Mouse (Mus musculus): Measurements from ENCODE around the gene Slc8b1. TPM values are rescaled to one million over a fixed set of nuclear protein-coding genes. Genes with fewer than 3 reads are reported as not detected.

The Slc8b1 gene
- polyA plus RNA-seq, 1 experiment from 2014 or later, result 1.9 TPM

GRCm38 (mm10) chr5:120527296-120527964 lies 16.5 kb downstream of the Slc8b1 start:
- 91% methylated on average over 16 of the region's 20 CpGs for WGBS
- H3K36me3 ChIP-seq (ENCODE audit: control insufficient read depth, insufficient read depth), result no peaks in the 10 kb centered on the region
- H3K27ac ChIP-seq (ENCODE audit: low read length), result no peak overlapping the region
- H3K9ac ChIP-seq (replicated peaks; ENCODE audit: low read depth, low read length), result no peak overlapping the region
- no peaks in the 10 kb centered on the region for H3K9me3 ChIP-seq (ENCODE audit: control insufficient read depth, low read length)
- no peak overlapping the region for H3K4me3 ChIP-seq (replicated peaks; ENCODE audit: low read length)
- no peaks in the 10 kb centered on the region for H3K4me1 ChIP-seq (replicated peaks; ENCODE audit: control insufficient read depth, insufficient read depth, low read length)
- H3K27me3 ChIP-seq (replicated peaks; ENCODE audit: control insufficient read depth, insufficient read depth, low read length), result no peaks in the 10 kb centered on the region
- no peak for ATAC-seq
- H3K4me2 ChIP-seq (ENCODE audit: low read length), result no peak overlapping the region

DNA sequence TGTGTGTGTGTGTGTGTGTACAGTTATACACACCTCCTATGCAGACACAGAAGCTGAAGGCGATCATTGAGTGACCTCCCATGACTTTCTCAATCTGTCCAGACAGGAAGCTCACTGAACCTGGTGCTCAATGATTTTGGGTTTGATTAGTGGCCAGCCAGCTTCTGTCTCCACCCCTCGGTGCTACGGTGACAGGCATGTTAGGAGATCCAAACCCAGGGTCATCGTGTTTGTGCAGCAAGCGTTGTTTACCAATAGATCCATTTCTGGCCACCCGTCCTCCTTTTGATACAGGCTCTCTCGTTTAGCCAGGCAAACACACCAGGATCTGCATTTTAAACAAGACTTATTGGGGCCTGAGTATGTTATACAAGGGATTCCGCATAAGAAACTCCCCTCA lies 20.7 kb downstream of the Slc8b1 start:
- no peaks in the 10 kb centered on the region for H3K27me3 ChIP-seq (replicated peaks; ENCODE audit: control insufficient read depth, insufficient read depth, low read length)
- H3K27ac ChIP-seq (ENCODE audit: low read length), result no peak overlapping the region
- H3K36me3 ChIP-seq (ENCODE audit: control insufficient read depth, insufficient read depth), result no peaks in the 10 kb centered on the region
- no peaks in the 10 kb centered on the region for H3K9me3 ChIP-seq (ENCODE audit: control insufficient read depth, low read length)
- WGBS, result 84% methylated on average over 8 of the region's 8 CpGs
- ATAC-seq, result no peak
- H3K4me1 ChIP-seq (replicated peaks; ENCODE audit: control insufficient read depth, insufficient read depth, low read length), result peaks cover 26% of the 10 kb centered on the region
- H3K4me3 ChIP-seq (replicated peaks; ENCODE audit: low read length), result no peak overlapping the region
- H3K9ac ChIP-seq (replicated peaks; ENCODE audit: low read depth, low read length), result no peak overlapping the region
- no peak overlapping the region for H3K4me2 ChIP-seq (ENCODE audit: low read length)

- H3K27ac ChIP-seq (ENCODE audit: low read length), result peak overlapping the region; percentile 66
- peak; percentile 52 for ATAC-seq
- no peak overlapping the region for H3K4me2 ChIP-seq (ENCODE audit: low read length)
- H3K9me3 ChIP-seq (ENCODE audit: control insufficient read depth, low read length), result no peaks in the 10 kb centered on the region
- peaks cover 26% of the 10 kb centered on the region for H3K4me1 ChIP-seq (replicated peaks; ENCODE audit: control insufficient read depth, insufficient read depth, low read length)
- no peaks in the 10 kb centered on the region for H3K36me3 ChIP-seq (ENCODE audit: control insufficient read depth, insufficient read depth)
- no peaks in the 10 kb centered on the region for H3K27me3 ChIP-seq (replicated peaks; ENCODE audit: control insufficient read depth, insufficient read depth, low read length)
- H3K4me3 ChIP-seq (replicated peaks; ENCODE audit: low read length), result no peak overlapping the region
- 37% methylated on average over 15 of the region's 15 CpGs for WGBS
- H3K9ac ChIP-seq (replicated peaks; ENCODE audit: low read depth, low read length), result 0 out of 2 replicates have a peak overlapping the region, but pooled peaks have one; percentile 19
These were observed 23.2 kb downstream of the Slc8b1 start for GRCm38 (mm10) chr5:120534071-120534685.

GRCm38 (mm10) chr5:120534686-120535075 lies 23.7 kb downstream of the Slc8b1 start:
- Histone ChIP-seq H3K27me3 (replicated peaks; ENCODE audit: control insufficient read depth, insufficient read depth, low read length) (no peaks in the 10 kb centered on the region), H3K9me3 (ENCODE audit: control insufficient read depth, low read length) (no peaks in the 10 kb centered on the region), H3K36me3 (ENCODE audit: control insufficient read depth, insufficient read depth) (no peaks in the 10 kb centered on the region), H3K27ac (ENCODE audit: low read length) (peak overlapping the region; percentile 66), H3K4me2 (ENCODE audit: low read length) (no peak overlapping the region), H3K9ac (replicated peaks; ENCODE audit: low read depth, low read length) (0 out of 2 replicates have a peak overlapping the region, but pooled peaks have one; percentile 19), H3K4me3 (replicated peaks; ENCODE audit: low read length) (no peak overlapping the region), H3K4me1 (replicated peaks; ENCODE audit: control insufficient read depth, insufficient read depth, low read length) (peaks cover 26% of the 10 kb centered on the region)
- 53% methylated on average over 2 of the region's 2 CpGs for WGBS
- ATAC-seq, result peak; percentile 55; the same call in 1 of the 2 replicates

DNA sequence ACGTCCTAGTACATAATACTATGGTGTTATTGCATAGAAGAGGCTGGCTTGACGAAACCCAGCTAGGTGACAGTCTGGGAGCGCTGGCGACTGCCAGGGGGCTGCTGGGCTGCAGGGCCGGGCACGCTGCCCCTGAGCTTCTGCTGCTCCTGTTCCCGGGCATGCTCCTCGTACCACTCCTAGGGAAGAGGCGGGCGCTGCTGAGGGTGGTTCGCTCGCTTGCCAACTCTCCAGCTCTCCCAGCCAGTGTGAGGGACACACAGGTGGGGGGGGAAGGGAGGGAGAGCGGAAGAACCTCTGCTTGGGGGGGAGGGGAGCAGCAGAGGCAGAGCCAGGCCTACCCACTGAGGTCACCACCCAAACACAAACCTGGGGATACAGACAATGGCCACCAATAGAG lies 25.1 kb downstream of the Slc8b1 start:
- Histone ChIP-seq H3K27ac (ENCODE audit: low read length) (peak overlapping the region; percentile 3; the same call in 1 of the 2 replicates), H3K9ac (replicated peaks; ENCODE audit: low read depth, low read length) (0 out of 2 replicates have a peak overlapping the region, but pooled peaks have one; percentile 17), H3K27me3 (replicated peaks; ENCODE audit: control insufficient read depth, insufficient read depth, low read length) (no peaks in the 10 kb centered on the region), H3K36me3 (ENCODE audit: control insufficient read depth, insufficient read depth) (no peaks in the 10 kb centered on the region), H3K4me1 (replicated peaks; ENCODE audit: control insufficient read depth, insufficient read depth, low read length) (peaks cover 26% of the 10 kb centered on the region), H3K4me3 (replicated peaks; ENCODE audit: low read length) (no peak overlapping the region), H3K9me3 (ENCODE audit: control insufficient read depth, low read length) (no peaks in the 10 kb centered on the region), H3K4me2 (ENCODE audit: low read length) (no peak overlapping the region)
- 40% methylated on average over 13 of the region's 13 CpGs for WGBS
- peak; percentile 43; the same call in 1 of the 2 replicates for ATAC-seq

DNA sequence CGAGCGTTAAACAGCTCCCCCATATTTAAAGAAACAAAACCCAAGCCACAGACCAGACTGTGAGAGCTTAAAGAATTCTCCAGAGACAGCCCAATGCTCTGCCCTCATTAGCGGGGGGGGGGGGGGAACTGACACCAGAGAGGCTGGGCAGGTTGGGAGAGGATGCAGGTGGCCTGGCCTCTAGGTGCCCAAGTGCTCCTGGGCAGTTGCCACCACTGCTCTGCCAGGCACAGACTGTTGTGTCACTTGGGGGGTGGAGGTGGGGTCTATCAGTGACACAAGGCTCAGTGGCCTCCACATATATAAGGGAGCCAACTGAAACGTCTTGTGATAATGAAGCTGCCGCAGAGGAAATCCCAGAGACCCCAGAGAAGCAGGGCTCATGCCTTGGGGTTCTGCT lies 25.7 kb downstream of the Slc8b1 start:
- H3K4me3 ChIP-seq (replicated peaks; ENCODE audit: low read length), result no peak overlapping the region
- H3K9me3 ChIP-seq (ENCODE audit: control insufficient read depth, low read length), result no peaks in the 10 kb centered on the region
- H3K36me3 ChIP-seq (ENCODE audit: control insufficient read depth, insufficient read depth), result no peaks in the 10 kb centered on the region
- WGBS, result 63% methylated on average over 4 of the region's 5 CpGs
- H3K4me1 ChIP-seq (replicated peaks; ENCODE audit: control insufficient read depth, insufficient read depth, low read length), result peaks cover 26% of the 10 kb centered on the region
- no peaks in the 10 kb centered on the region for H3K27me3 ChIP-seq (replicated peaks; ENCODE audit: control insufficient read depth, insufficient read depth, low read length)
- no peak overlapping the region for H3K27ac ChIP-seq (ENCODE audit: low read length)
- no peak for ATAC-seq
- no peak overlapping the region for H3K9ac ChIP-seq (replicated peaks; ENCODE audit: low read depth, low read length)
- no peak overlapping the region for H3K4me2 ChIP-seq (ENCODE audit: low read length)

GRCm38 (mm10) chr5:120548236-120548850 lies 37.4 kb downstream of the Slc8b1 start:
- H3K9ac ChIP-seq (replicated peaks; ENCODE audit: low read depth, low read length), result no peak overlapping the region
- H3K4me3 ChIP-seq (replicated peaks; ENCODE audit: low read length), result no peak overlapping the region
- no peaks in the 10 kb centered on the region for H3K27me3 ChIP-seq (replicated peaks; ENCODE audit: control insufficient read depth, insufficient read depth, low read length)
- no peak overlapping the region for H3K27ac ChIP-seq (ENCODE audit: low read length)
- H3K4me2 ChIP-seq (ENCODE audit: low read length), result no peak overlapping the region
- H3K36me3 ChIP-seq (ENCODE audit: control insufficient read depth, insufficient read depth), result peaks cover 7% of the 10 kb centered on the region
- 82% methylated on average over 11 of the region's 11 CpGs for WGBS
- no peaks in the 10 kb centered on the region for H3K4me1 ChIP-seq (replicated peaks; ENCODE audit: control insufficient read depth, insufficient read depth, low read length)
- ATAC-seq, result no peak
- H3K9me3 ChIP-seq (ENCODE audit: control insufficient read depth, low read length), result no peaks in the 10 kb centered on the region

DNA sequence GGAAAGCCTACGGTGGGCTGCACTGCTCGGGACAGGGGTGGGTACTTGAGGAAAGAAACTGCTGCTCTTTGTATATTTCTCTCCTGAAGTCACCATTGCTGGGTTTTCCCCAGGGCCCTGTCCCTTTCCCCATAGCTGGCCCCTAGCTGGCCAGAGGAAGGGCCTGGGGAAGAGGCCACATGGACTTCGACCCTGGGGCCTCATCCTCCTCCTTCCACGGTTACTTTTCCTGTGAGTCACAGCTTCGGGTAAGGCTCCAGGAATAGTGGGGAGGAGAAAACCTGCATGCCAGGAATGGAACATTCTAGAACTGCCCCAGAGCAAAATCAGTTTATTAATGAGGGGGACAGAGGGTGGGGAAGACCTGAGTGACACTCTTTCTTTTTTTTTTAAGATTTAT lies 39.2 kb downstream of the Slc8b1 start:
- peaks cover 8% of the 10 kb centered on the region; the same call in 1 of the 2 replicates for H3K36me3 ChIP-seq (ENCODE audit: control insufficient read depth, insufficient read depth)
- no peak for ATAC-seq
- H3K9ac ChIP-seq (replicated peaks; ENCODE audit: low read depth, low read length), result no peak overlapping the region
- H3K4me2 ChIP-seq (ENCODE audit: low read length), result no peak overlapping the region
- H3K4me3 ChIP-seq (replicated peaks; ENCODE audit: low read length), result no peak overlapping the region
- 93% methylated on average over 5 of the region's 5 CpGs for WGBS
- H3K4me1 ChIP-seq (replicated peaks; ENCODE audit: control insufficient read depth, insufficient read depth, low read length), result no peaks in the 10 kb centered on the region
- no peak overlapping the region for H3K27ac ChIP-seq (ENCODE audit: low read length)
- H3K9me3 ChIP-seq (ENCODE audit: control insufficient read depth, low read length), result no peaks in the 10 kb centered on the region
- H3K27me3 ChIP-seq (replicated peaks; ENCODE audit: control insufficient read depth, insufficient read depth, low read length), result no peaks in the 10 kb centered on the region

- Histone ChIP-seq H3K4me2 (ENCODE audit: low read length) (no peak overlapping the region), H3K4me1 (replicated peaks; ENCODE audit: control insufficient read depth, insufficient read depth, low read length) (no peaks in the 10 kb centered on the region), H3K9ac (replicated peaks; ENCODE audit: low read depth, low read length) (no peak overlapping the region), H3K27ac (ENCODE audit: low read length) (no peak overlapping the region), H3K36me3 (ENCODE audit: control insufficient read depth, insufficient read depth) (peaks cover 8% of the 10 kb centered on the region; the same call in 1 of the 2 replicates), H3K9me3 (ENCODE audit: control insufficient read depth, low read length) (no peaks in the 10 kb centered on the region), H3K4me3 (replicated peaks; ENCODE audit: low read length) (no peak overlapping the region), H3K27me3 (replicated peaks; ENCODE audit: control insufficient read depth, insufficient read depth, low read length) (no peaks in the 10 kb centered on the region)
- no peak for ATAC-seq
- 95% methylated on average over 5 of the region's 5 CpGs for WGBS
These were observed 39.7 kb downstream of the Slc8b1 start for GRCm38 (mm10) chr5:120550673-120551072.
